Mouse (Mus musculus): ENCODE measurements around the gene Casp3. TPM values are rescaled to one million over a fixed set of nuclear protein-coding genes. Genes with fewer than 3 reads are reported as not detected.

Gene Casp3
- polyA plus RNA-seq, 1 experiment from 2014 or later: 213 TPM

GRCm38 (mm10) chr8:46593067-46593466, 24.0 kb upstream of the Casp3 start:
- no peak overlapping the region for H3K27ac ChIP-seq (replicated peaks)
- no peaks in the 10 kb centered on the region for H3K4me1 ChIP-seq (replicated peaks)
- no peak overlapping the region for H3K9ac ChIP-seq
- peaks cover 8% of the 10 kb centered on the region; the same call in 1 of the 2 replicates for H3K36me3 ChIP-seq
- H3K4me2 ChIP-seq: no peak overlapping the region
- no peak for ATAC-seq (ENCODE audit: low read depth)
- H3K9me3 ChIP-seq: no peaks in the 10 kb centered on the region
- WGBS: 85% methylated on average over 8 of the region's 8 CpGs
- H3K4me3 ChIP-seq: no peak overlapping the region
- H3K27me3 ChIP-seq: no peaks in the 10 kb centered on the region

- Histone ChIP-seq H3K27ac (replicated peaks) (no peak overlapping the region), H3K4me2 (no peak overlapping the region), H3K4me1 (replicated peaks) (no peaks in the 10 kb centered on the region), H3K9ac (no peak overlapping the region), H3K9me3 (no peaks in the 10 kb centered on the region), H3K4me3 (no peak overlapping the region), H3K27me3 (no peaks in the 10 kb centered on the region), H3K36me3 (peaks cover 8% of the 10 kb centered on the region; the same call in 1 of the 2 replicates)
- no peak for ATAC-seq (ENCODE audit: low read depth)
- WGBS: 83% methylated on average over 2 of the region's 2 CpGs
Observed at GRCm38 (mm10) chr8:46593772-46594171, 23.3 kb upstream of the Casp3 start.

GRCm38 (mm10) chr8:46595593-46595992, 21.5 kb upstream of the Casp3 start:
- 87% methylated on average over 2 of the region's 2 CpGs for WGBS
- H3K4me3 ChIP-seq: no peak overlapping the region

GRCm38 (mm10) chr8:46596530-46596929, 20.6 kb upstream of the Casp3 start:
- Histone ChIP-seq H3K27me3 (no peaks in the 10 kb centered on the region), H3K4me1 (replicated peaks) (no peaks in the 10 kb centered on the region), H3K27ac (replicated peaks) (no peak overlapping the region), H3K9ac (no peak overlapping the region), H3K9me3 (no peaks in the 10 kb centered on the region), H3K4me3 (no peak overlapping the region), H3K4me2 (no peak overlapping the region), H3K36me3 (peaks cover 8% of the 10 kb centered on the region; the same call in 1 of the 2 replicates)
- ATAC-seq (ENCODE audit: low read depth): no peak
- WGBS: 92% methylated on average over 2 of the region's 2 CpGs

More at GRCm38 (mm10) chr8:46595593-46595992, 21.5 kb upstream of the Casp3 start:
- Histone ChIP-seq H3K9me3 (no peaks in the 10 kb centered on the region), H3K4me1 (replicated peaks) (no peaks in the 10 kb centered on the region), H3K27ac (replicated peaks) (no peak overlapping the region), H3K36me3 (peaks cover 8% of the 10 kb centered on the region; the same call in 1 of the 2 replicates), H3K27me3 (no peaks in the 10 kb centered on the region), H3K4me2 (no peak overlapping the region), H3K9ac (no peak overlapping the region)
- no peak for ATAC-seq (ENCODE audit: low read depth)

- no peak overlapping the region for H3K27ac ChIP-seq (replicated peaks)
- ATAC-seq (ENCODE audit: low read depth): no peak
- no peak overlapping the region for H3K9ac ChIP-seq
- no peaks in the 10 kb centered on the region for H3K27me3 ChIP-seq
- no peaks in the 10 kb centered on the region for H3K9me3 ChIP-seq
- H3K4me1 ChIP-seq (replicated peaks): no peaks in the 10 kb centered on the region
- H3K36me3 ChIP-seq: peaks cover 8% of the 10 kb centered on the region; the same call in 1 of the 2 replicates
- 82% methylated on average over 2 of the region's 2 CpGs for WGBS
- no peak overlapping the region for H3K4me3 ChIP-seq
- no peak overlapping the region for H3K4me2 ChIP-seq
Observed at GRCm38 (mm10) chr8:46597411-46597810, 19.7 kb upstream of the Casp3 start.

- 91% methylated on average over 2 of the region's 2 CpGs for WGBS
- H3K4me3 ChIP-seq: no peak overlapping the region
- no peaks in the 10 kb centered on the region for H3K9me3 ChIP-seq
- no peaks in the 10 kb centered on the region for H3K27me3 ChIP-seq
- no peak overlapping the region for H3K4me2 ChIP-seq
- ATAC-seq (ENCODE audit: low read depth): no peak
- H3K36me3 ChIP-seq: peaks cover 7% of the 10 kb centered on the region; the same call in 1 of the 2 replicates
- no peak overlapping the region for H3K27ac ChIP-seq (replicated peaks)
- H3K9ac ChIP-seq: no peak overlapping the region
- H3K4me1 ChIP-seq (replicated peaks): no peaks in the 10 kb centered on the region
Observed at GRCm38 (mm10) chr8:46598114-46598513, 19.0 kb upstream of the Casp3 start.

- H3K4me3 ChIP-seq: no peak overlapping the region
- no peak overlapping the region for H3K9ac ChIP-seq
- H3K4me2 ChIP-seq: no peak overlapping the region
- H3K27ac ChIP-seq (replicated peaks): no peak overlapping the region
- peaks cover 4% of the 10 kb centered on the region; the same call in 1 of the 2 replicates for H3K36me3 ChIP-seq
- WGBS: 93% methylated on average over 5 of the region's 5 CpGs
- ATAC-seq (ENCODE audit: low read depth): no peak
- no peaks in the 10 kb centered on the region for H3K9me3 ChIP-seq
- H3K4me1 ChIP-seq (replicated peaks): no peaks in the 10 kb centered on the region
- no peaks in the 10 kb centered on the region for H3K27me3 ChIP-seq
Observed at GRCm38 (mm10) chr8:46598753-46599152, 18.3 kb upstream of the Casp3 start.

- ATAC-seq (ENCODE audit: low read depth): no peak
Observed at GRCm38 (mm10) chr8:46599314-46599904, 17.7 kb upstream of the Casp3 start.

GRCm38 (mm10) chr8:46600959-46601707, 16.0 kb upstream of the Casp3 start:
- Histone ChIP-seq H3K36me3 (peaks cover 4% of the 10 kb centered on the region; the same call in 1 of the 2 replicates), H3K9ac (no peak overlapping the region), H3K4me3 (no peak overlapping the region), H3K27ac (replicated peaks) (no peak overlapping the region), H3K27me3 (no peaks in the 10 kb centered on the region), H3K4me1 (replicated peaks) (no peaks in the 10 kb centered on the region), H3K9me3 (no peaks in the 10 kb centered on the region), H3K4me2 (no peak overlapping the region)
- 64% methylated on average over 10 of the region's 10 CpGs for WGBS
- no peak for ATAC-seq (ENCODE audit: low read depth)

More at GRCm38 (mm10) chr8:46599314-46599904, 17.7 kb upstream of the Casp3 start:
- H3K4me1 ChIP-seq (replicated peaks): no peaks in the 10 kb centered on the region
- no peak overlapping the region for H3K27ac ChIP-seq (replicated peaks)
- H3K27me3 ChIP-seq: no peaks in the 10 kb centered on the region
- peaks cover 4% of the 10 kb centered on the region; the same call in 1 of the 2 replicates for H3K36me3 ChIP-seq
- H3K4me3 ChIP-seq: no peak overlapping the region
- 93% methylated on average over 7 of the region's 7 CpGs for WGBS
- H3K9me3 ChIP-seq: no peaks in the 10 kb centered on the region
- H3K4me2 ChIP-seq: no peak overlapping the region
- no peak overlapping the region for H3K9ac ChIP-seq

- no peaks in the 10 kb centered on the region for H3K27me3 ChIP-seq
- no peak overlapping the region for H3K9ac ChIP-seq
- H3K9me3 ChIP-seq: no peaks in the 10 kb centered on the region
- H3K4me1 ChIP-seq (replicated peaks): no peaks in the 10 kb centered on the region
- H3K4me3 ChIP-seq: no peak overlapping the region
- 86% methylated on average over 5 of the region's 5 CpGs for WGBS
- H3K27ac ChIP-seq (replicated peaks): no peak overlapping the region
- H3K36me3 ChIP-seq: no peaks in the 10 kb centered on the region
- ATAC-seq (ENCODE audit: low read depth): no peak
- H3K4me2 ChIP-seq: no peak overlapping the region
Observed at GRCm38 (mm10) chr8:46603587-46603986, 13.5 kb upstream of the Casp3 start.

- WGBS: 83% methylated on average over 1 of the region's 1 CpGs
- H3K9ac ChIP-seq: no peak overlapping the region
- no peaks in the 10 kb centered on the region for H3K9me3 ChIP-seq
- no peak overlapping the region for H3K4me2 ChIP-seq
- H3K4me1 ChIP-seq (replicated peaks): no peaks in the 10 kb centered on the region
- H3K36me3 ChIP-seq: 0 out of 2 replicates have a peak, but pooled peaks cover 3% of the 10 kb centered on the region
- H3K27ac ChIP-seq (replicated peaks): no peak overlapping the region
- H3K4me3 ChIP-seq: no peak overlapping the region
- no peak for ATAC-seq (ENCODE audit: low read depth)
- H3K27me3 ChIP-seq: no peaks in the 10 kb centered on the region
Observed at GRCm38 (mm10) chr8:46606930-46607329, 10.2 kb upstream of the Casp3 start.

GRCm38 (mm10) chr8:46611557-46611956, 5.5 kb upstream of the Casp3 start:
- Histone ChIP-seq H3K4me3 (no peak overlapping the region), H3K9ac (no peak overlapping the region), H3K36me3 (0 out of 2 replicates have a peak, but pooled peaks cover 3% of the 10 kb centered on the region), H3K9me3 (no peaks in the 10 kb centered on the region), H3K27ac (replicated peaks) (no peak overlapping the region), H3K4me2 (no peak overlapping the region), H3K4me1 (replicated peaks) (peaks cover 6% of the 10 kb centered on the region), H3K27me3 (no peaks in the 10 kb centered on the region)
- WGBS: 90% methylated on average over 8 of the region's 8 CpGs
- ATAC-seq (ENCODE audit: low read depth): no peak
